Mouse (Mus musculus) 3134 (cell line): ENCODE results near the gene Ankrd11.

Experiments
- DNase-seq: peaks from one replicate; pipeline ENCODE4 v3.0.0-alpha.2; 2011; ENCODE audit warnings: low spot score; ENCODE audit not compliant: insufficient read length; ENCODE audit errors: extremely low read depth

Gene Ankrd11

DNA sequence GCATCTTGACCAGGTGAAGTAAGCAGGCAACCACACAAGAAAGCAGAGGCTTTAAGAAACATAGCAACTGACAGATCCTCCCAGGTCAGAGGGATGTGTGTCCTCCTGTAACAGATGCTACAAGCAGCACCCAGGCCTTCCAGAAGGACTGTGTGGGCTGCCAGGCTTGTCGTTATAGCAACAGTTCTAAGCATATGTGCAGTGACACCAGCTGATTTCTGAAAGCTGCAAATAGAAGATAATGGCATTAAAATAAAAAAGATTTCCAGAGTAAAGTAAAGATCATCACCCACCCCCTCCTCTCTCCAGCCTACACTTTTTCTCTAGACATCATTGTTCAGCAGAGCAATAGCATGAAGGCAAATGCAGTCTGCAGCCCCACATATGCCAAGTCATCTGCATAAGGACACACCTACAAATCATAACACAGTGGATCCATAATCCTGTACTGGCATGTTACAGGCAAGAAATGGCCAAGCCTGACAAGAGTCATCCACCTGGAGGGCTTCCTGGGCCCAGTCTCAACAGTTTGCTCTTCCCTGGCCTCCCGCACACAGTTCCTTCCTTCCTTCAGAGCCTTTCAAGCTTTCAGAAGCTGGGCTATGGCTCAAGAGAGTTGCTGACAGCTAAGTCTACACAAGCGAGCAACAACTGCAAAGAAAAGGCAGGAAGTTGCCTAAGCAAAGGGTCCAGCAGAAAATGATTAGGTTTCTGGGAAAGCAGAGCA is 110.1 kb downstream of the Ankrd11 start:
- no peak for DNase-seq

DNA sequence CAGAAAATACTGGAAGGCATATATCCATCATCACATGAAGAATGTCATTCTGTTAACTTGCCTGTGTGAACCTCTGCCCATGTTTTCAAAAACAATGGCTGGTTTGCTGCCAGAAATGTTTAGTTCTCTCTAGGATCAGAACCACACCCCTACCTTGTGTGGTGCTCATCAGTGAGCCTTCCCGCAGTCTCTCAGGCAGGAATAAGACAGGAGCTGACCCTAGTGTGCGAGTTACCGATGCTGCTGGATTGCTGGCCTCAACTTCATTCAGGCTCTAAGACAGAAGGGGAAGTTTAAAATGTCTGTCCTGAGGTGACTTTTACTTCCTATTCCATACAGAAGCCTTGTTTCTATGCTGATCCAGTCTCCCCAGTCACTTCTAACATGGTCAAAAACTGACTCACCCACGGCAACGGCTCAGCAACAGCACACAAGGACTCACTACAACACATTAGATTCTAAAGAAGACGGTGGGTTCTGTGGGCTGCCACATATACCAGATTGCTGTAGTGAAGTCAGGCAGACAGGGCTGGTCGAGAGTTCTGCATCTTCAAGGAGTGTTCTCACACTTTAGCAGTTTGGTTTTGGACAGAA is 113.3 kb downstream of the Ankrd11 start:
- no peak for DNase-seq

GRCm38 (mm10) chr8:122927841-122928240 is 114.2 kb downstream of the Ankrd11 start:
- DNase-seq, result no peak

- DNase-seq, result no peak
These were observed 115.3 kb downstream of the Ankrd11 start for GRCm38 (mm10) chr8:122926782-122927181.

- no peak for DNase-seq
These were observed 115.9 kb downstream of the Ankrd11 start for GRCm38 (mm10) chr8:122925939-122926722.

DNA sequence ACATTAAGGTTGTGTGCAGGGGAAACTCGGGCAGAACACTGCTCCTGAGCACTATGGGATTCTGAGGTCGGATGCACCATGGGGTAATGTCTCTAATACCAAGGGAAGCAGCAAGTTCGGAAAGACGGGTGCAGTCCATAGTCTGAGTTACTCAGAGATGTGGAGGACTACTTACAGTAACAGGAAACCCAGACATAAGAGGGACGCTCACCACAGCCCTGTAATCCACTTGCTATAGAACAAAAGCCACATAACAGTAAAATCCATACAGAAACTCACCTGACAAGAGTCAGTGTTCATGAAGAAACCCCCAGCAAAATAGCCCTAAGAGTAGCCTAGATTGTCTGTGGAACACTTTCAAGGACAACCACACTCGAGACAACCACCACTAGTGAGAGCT is 118.0 kb downstream of the Ankrd11 start:
- no peak for DNase-seq

DNA sequence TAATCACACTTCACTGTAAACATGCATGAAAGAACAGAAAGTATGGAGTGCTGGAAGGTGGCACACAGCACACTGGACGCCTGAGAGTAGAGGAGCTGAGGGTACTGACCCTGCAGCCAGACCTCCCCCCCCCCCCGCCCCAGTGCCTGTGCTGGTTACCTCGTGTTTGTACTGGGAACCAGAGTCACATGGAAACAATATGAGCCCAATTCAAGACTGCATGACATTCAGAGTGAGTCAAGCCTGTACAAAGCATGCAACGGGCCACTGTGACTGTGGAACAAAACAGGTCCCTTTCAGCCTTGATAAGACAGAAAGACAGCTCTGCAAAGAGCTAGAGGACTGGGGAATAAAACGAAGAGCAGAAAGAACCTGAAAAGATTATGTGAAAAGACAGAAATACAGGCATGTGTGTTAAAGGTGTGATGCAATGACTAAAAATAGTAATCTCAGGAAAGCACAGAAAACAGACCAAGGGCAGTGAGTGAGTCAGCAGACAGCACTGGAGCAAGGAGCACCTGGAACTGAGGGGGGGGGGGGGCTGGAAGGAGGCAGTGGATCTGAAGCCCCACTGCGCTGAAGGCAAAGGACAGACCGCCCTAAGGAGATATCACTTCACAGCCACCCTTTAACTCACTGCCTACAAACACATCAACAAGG is 118.5 kb downstream of the Ankrd11 start:
- DNase-seq, result peak; percentile 33

DNA sequence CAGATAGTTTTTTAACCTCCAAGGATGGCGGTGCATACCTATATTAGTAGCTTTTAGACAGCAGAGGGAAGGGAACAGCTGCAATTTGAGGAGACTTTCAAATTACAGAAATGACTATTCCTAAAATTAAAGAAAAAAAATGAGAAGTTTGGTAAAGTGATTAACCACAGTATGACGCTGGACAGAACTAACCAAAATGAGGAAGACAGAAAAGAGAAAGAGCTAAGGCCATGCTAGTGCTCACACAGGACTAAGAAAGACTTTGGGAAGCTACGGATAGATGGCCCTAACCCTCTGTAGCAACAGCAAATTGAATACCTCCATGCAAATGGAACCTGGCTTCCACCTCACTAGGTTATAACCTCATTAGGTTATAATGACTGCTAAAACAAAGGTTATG is 119.1 kb downstream of the Ankrd11 start:
- DNase-seq, result no peak

DNA sequence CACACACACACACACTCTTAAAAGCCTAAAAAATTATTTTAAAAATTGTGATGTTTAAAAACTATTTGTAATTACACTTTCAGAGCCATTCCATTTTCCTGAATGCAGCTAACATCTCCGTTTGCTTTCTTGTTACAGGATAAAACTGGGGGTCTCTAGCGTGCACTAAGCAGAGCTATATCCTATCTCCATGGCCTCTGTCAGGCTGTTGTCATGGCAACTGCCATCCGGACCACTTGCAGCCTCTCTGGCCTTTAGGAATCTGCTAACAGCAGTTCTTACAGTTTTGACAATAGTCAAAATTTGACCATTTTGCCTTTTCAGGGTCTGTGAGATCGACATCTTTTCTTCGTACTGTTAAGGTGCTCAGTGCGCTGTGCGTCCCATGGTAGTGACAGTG is 121.2 kb downstream of the Ankrd11 start:
- no peak for DNase-seq

DNA sequence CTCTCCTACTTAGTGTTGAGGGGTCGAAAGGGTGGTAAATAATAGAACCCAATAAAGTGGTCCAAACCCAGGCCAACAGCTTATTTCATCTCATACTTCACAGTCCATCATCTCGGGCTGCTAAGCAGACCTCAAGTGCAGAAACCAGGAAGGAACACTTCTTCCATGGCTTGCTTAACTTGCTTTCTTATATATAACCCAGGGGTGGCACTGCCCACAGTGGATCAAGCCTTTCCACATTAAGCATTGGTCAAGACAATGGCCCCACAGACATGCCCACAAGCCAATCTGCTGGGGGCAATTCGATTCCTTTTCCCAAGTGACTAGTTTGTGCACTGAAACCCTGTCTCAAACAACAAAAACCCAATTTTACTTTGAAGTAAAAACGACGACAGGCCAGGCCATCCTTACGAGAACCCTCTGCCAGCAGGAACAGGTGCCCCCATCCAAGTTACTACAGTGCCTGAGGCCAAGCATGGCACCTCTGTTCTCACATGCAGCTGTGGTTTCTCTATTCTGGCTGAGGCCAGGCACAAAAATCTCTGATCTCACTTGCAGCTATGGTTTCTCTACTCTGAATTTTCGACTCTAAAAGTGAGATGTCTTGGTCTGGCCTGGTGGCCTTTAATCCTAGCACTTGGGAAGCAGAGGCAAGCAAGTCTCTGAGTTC is 123.5 kb downstream of the Ankrd11 start:
- no peak for DNase-seq

DNA sequence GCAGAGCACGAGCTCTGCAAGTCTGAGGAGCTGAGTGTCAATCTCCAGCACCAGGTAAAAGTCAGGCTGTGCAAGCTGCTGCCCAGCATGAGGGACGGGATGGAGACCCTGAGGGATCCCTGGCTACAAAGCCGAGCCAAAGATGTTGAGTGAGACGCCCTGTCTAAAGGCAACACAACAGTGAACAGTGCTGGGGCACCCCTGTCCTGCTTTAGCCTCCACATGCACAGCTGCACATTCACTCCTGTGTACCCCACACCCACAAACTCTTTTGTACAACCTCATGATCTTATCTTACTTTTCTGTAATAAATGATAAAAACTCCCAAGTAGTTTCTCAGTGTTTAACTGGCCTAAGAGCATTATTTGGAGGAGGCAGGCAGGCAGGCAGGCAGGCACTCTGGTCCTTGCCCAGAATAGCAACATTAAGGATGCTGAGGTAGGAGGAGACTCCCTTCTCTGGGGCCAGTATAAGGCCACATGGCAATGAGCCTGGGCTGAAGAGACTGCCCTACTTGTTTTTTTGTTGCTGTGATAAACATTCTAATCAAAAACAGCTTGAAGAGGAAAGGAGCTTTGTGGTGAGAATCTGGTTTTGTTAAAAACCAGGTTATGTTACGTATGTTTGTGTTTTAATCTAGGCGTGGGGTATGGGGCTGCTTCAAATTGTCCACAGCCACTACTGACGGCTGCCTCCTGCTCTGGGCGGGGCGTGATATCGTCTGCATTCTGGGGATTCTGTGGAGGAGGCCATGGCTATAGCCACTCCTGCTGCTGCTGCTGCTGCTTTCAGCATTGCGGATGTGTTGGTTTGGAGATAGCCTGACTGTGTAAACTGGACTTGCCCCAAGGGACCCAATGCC is 124.3 kb downstream of the Ankrd11 start:
- DNase-seq, result no peak

GRCm38 (mm10) chr8:122916766-122917165 is 125.3 kb downstream of the Ankrd11 start:
- DNase-seq, result no peak

DNA sequence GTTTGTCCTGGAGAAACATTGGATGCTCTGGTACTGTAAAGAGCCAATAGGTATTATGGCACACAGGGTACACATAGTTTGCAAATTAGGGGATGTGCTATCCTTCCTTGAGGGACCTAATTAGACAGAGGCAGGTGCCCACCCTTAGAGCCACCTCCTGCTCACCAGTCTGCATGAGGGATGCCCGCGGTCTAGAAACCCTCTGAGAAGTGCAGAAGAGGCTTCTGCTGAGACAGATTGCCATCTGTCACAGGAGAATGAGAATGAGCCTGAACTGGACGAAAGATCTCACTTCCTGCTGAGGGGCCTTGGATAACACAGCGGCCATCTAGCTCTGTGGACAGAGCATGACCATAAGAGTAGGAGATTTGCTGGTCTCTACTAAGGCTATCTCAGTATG is 129.2 kb downstream of the Ankrd11 start:
- no peak for DNase-seq

DNA sequence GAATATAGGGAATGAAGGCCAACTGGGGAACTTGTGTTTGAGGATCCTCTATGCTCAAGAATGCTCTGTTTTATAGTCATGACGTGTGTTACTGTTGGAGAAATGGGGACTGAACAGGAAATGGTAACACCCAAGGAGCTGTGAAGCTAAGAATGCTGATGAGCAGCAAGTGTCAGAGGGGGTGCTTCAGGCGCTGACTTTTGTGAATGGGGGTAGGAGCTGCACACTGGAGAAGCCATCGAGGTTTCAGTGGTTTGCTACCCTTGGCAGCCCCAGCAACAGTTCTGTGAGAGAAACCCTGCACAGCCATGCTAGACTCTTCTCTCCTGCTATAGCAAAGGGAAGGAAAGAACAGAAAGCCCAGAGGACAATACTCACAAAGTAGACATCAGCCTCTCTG is 129.9 kb downstream of the Ankrd11 start:
- no peak for DNase-seq

GRCm38 (mm10) chr8:122906463-122907021 is 135.5 kb downstream of the Ankrd11 start:
- DNase-seq, result peak; percentile 87

DNA sequence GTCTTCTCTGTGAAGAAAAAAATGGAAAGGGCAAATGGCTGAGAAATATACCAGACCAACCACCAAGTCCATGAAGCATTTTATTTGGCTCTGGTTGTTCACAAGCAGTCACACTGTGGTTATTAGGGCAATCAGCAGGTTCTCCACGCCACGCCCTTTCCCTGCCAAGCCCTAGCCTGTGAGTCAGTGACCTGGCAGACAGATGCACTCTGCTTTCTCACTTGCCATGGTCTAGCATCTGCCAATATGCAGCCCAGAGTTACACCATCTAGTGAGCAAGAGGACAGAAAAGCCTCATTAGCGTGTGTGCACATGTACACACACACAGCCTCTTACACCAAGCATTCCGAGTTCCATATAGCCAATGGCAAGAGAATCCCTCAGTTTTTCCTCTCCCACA is 136.7 kb downstream of the Ankrd11 start:
- DNase-seq, result peak; percentile 79

GRCm38 (mm10) chr8:122904496-122904895 is 137.6 kb downstream of the Ankrd11 start:
- no peak for DNase-seq

DNA sequence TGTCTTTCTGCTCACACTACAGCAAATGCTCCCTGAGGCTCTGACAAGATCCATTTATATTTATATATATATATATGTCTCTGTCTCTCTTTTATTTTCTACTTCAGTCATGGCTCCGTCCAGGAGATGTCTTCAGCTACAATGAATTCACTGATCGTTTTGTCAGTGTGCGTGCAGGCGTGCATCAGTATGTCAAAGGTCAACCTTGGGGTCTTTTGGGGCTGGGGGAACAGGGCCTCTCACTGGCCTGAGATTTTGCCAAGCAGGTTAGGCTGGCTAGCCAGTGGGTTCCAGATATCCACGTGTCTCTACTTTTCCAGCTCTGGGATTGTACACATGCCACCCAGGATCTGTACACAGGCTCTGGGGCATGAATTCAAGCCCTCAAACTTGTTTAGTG is 139.1 kb downstream of the Ankrd11 start:
- no peak for DNase-seq

GRCm38 (mm10) chr8:122902581-122902980 is 139.5 kb downstream of the Ankrd11 start:
- no peak for DNase-seq
